Mouse (Mus musculus): ENCODE data around the gene Plcl2. TPM values are rescaled to one million over a fixed set of nuclear protein-coding genes. Genes with fewer than 3 reads are reported as not detected.

Plcl2 gene
- polyA plus RNA-seq, 1 experiment from 2014 or later = 6.7 TPM

- H3K36me3 ChIP-seq (ENCODE audit: control insufficient read depth, insufficient read depth, low read length) = no peaks in the 10 kb centered on the region
- H3K27ac ChIP-seq (ENCODE audit: low read depth, low read length) = no peak overlapping the region
- no peak overlapping the region for H3K9ac ChIP-seq (ENCODE audit: low read depth, low read length)
- ATAC-seq (ENCODE audit: low FRiP score) (no peak), DNase-seq (ENCODE audit: low spot score) (no peak)
- no peak overlapping the region for H3K4me2 ChIP-seq (replicated peaks; ENCODE audit: low read depth, low read length)
- no peaks in the 10 kb centered on the region for H3K9me3 ChIP-seq (ENCODE audit: control insufficient read depth, low read length)
- 93% methylated on average over 14 of the region's 14 CpGs for WGBS
- no peaks in the 10 kb centered on the region for H3K27me3 ChIP-seq (ENCODE audit: control insufficient read depth, insufficient read depth, low read length)
- H3K4me1 ChIP-seq (replicated peaks; ENCODE audit: control insufficient read depth, insufficient read depth, low read length) = no peaks in the 10 kb centered on the region
- H3K4me3 ChIP-seq (ENCODE audit: low read depth, low read length) = no peak overlapping the region
Observed at GRCm38 (mm10) chr17:50677334-50677733, 168.1 kb downstream of the Plcl2 start.

- no peaks in the 10 kb centered on the region for H3K27me3 ChIP-seq (ENCODE audit: control insufficient read depth, insufficient read depth, low read length)
- no peak overlapping the region for H3K4me2 ChIP-seq (replicated peaks; ENCODE audit: low read depth, low read length)
- no peaks in the 10 kb centered on the region for H3K9me3 ChIP-seq (ENCODE audit: control insufficient read depth, low read length)
- H3K4me1 ChIP-seq (replicated peaks; ENCODE audit: control insufficient read depth, insufficient read depth, low read length) = no peaks in the 10 kb centered on the region
- no peak for DNase-seq (ENCODE audit: low spot score)
- WGBS = 83% methylated on average over 10 of the region's 10 CpGs
- H3K9ac ChIP-seq (ENCODE audit: low read depth, low read length) = no peak overlapping the region
- no peak overlapping the region for H3K27ac ChIP-seq (ENCODE audit: low read depth, low read length)
- H3K36me3 ChIP-seq (ENCODE audit: control insufficient read depth, insufficient read depth, low read length) = no peaks in the 10 kb centered on the region
- no peak overlapping the region for H3K4me3 ChIP-seq (ENCODE audit: low read depth, low read length)
- ATAC-seq (ENCODE audit: low FRiP score) = no peak
Observed at GRCm38 (mm10) chr17:50677978-50678712, 168.9 kb downstream of the Plcl2 start.

- no peak for DNase-seq (ENCODE audit: low spot score)
- WGBS = 77% methylated on average over 2 of the region's 2 CpGs
Observed at GRCm38 (mm10) chr17:50678748-50679147, 169.5 kb downstream of the Plcl2 start.

GRCm38 (mm10) chr17:50679613-50680534 is 170.7 kb downstream of the Plcl2 start:
- 89% methylated on average over 12 of the region's 12 CpGs for WGBS
- no peak overlapping the region for H3K9ac ChIP-seq (ENCODE audit: low read depth, low read length)
- H3K36me3 ChIP-seq (ENCODE audit: control insufficient read depth, insufficient read depth, low read length) = no peaks in the 10 kb centered on the region
- no peak overlapping the region for H3K27ac ChIP-seq (ENCODE audit: low read depth, low read length)
- no peak for DNase-seq (ENCODE audit: low spot score)
- H3K4me3 ChIP-seq (ENCODE audit: low read depth, low read length) = no peak overlapping the region
- no peak overlapping the region for H3K4me2 ChIP-seq (replicated peaks; ENCODE audit: low read depth, low read length)
- H3K9me3 ChIP-seq (ENCODE audit: control insufficient read depth, low read length) = no peaks in the 10 kb centered on the region
- H3K4me1 ChIP-seq (replicated peaks; ENCODE audit: control insufficient read depth, insufficient read depth, low read length) = no peaks in the 10 kb centered on the region
- no peaks in the 10 kb centered on the region for H3K27me3 ChIP-seq (ENCODE audit: control insufficient read depth, insufficient read depth, low read length)
- ATAC-seq (ENCODE audit: low FRiP score) = no peak

More at GRCm38 (mm10) chr17:50678748-50679147, 169.5 kb downstream of the Plcl2 start:
- Histone ChIP-seq H3K9me3 (ENCODE audit: control insufficient read depth, low read length) (no peaks in the 10 kb centered on the region), H3K4me3 (ENCODE audit: low read depth, low read length) (no peak overlapping the region), H3K27ac (ENCODE audit: low read depth, low read length) (no peak overlapping the region), H3K4me1 (replicated peaks; ENCODE audit: control insufficient read depth, insufficient read depth, low read length) (no peaks in the 10 kb centered on the region), H3K36me3 (ENCODE audit: control insufficient read depth, insufficient read depth, low read length) (no peaks in the 10 kb centered on the region), H3K4me2 (replicated peaks; ENCODE audit: low read depth, low read length) (no peak overlapping the region), H3K9ac (ENCODE audit: low read depth, low read length) (no peak overlapping the region), H3K27me3 (ENCODE audit: control insufficient read depth, insufficient read depth, low read length) (no peaks in the 10 kb centered on the region)
- ATAC-seq (ENCODE audit: low FRiP score) = no peak

GRCm38 (mm10) chr17:50682696-50683095 is 173.5 kb downstream of the Plcl2 start:
- no peak overlapping the region for H3K4me2 ChIP-seq (replicated peaks; ENCODE audit: low read depth, low read length)
- H3K36me3 ChIP-seq (ENCODE audit: control insufficient read depth, insufficient read depth, low read length) = no peaks in the 10 kb centered on the region
- ATAC-seq (ENCODE audit: low FRiP score) = no peak
- no peak for DNase-seq (ENCODE audit: low spot score)
- 86% methylated on average over 3 of the region's 3 CpGs for WGBS
- no peak overlapping the region for H3K4me3 ChIP-seq (ENCODE audit: low read depth, low read length)
- no peaks in the 10 kb centered on the region for H3K4me1 ChIP-seq (replicated peaks; ENCODE audit: control insufficient read depth, insufficient read depth, low read length)
- H3K27ac ChIP-seq (ENCODE audit: low read depth, low read length) = no peak overlapping the region
- no peaks in the 10 kb centered on the region for H3K27me3 ChIP-seq (ENCODE audit: control insufficient read depth, insufficient read depth, low read length)
- H3K9ac ChIP-seq (ENCODE audit: low read depth, low read length) = no peak overlapping the region
- no peaks in the 10 kb centered on the region for H3K9me3 ChIP-seq (ENCODE audit: control insufficient read depth, low read length)

- H3K27ac ChIP-seq (ENCODE audit: low read depth, low read length) = no peak overlapping the region
- WGBS = 70% methylated on average over 7 of the region's 7 CpGs
- H3K9me3 ChIP-seq (ENCODE audit: control insufficient read depth, low read length) = no peaks in the 10 kb centered on the region
- H3K36me3 ChIP-seq (ENCODE audit: control insufficient read depth, insufficient read depth, low read length) = no peaks in the 10 kb centered on the region
- no peak overlapping the region for H3K9ac ChIP-seq (ENCODE audit: low read depth, low read length)
- no peak overlapping the region for H3K4me3 ChIP-seq (ENCODE audit: low read depth, low read length)
- H3K27me3 ChIP-seq (ENCODE audit: control insufficient read depth, insufficient read depth, low read length) = no peaks in the 10 kb centered on the region
- ATAC-seq (ENCODE audit: low FRiP score) (no peak), DNase-seq (ENCODE audit: low spot score) (peak; percentile 8)
- H3K4me2 ChIP-seq (replicated peaks; ENCODE audit: low read depth, low read length) = no peak overlapping the region
- no peaks in the 10 kb centered on the region for H3K4me1 ChIP-seq (replicated peaks; ENCODE audit: control insufficient read depth, insufficient read depth, low read length)
Observed at GRCm38 (mm10) chr17:50684960-50685645, 175.9 kb downstream of the Plcl2 start.

- Histone ChIP-seq H3K9me3 (ENCODE audit: control insufficient read depth, low read length) (no peaks in the 10 kb centered on the region), H3K36me3 (ENCODE audit: control insufficient read depth, insufficient read depth, low read length) (no peaks in the 10 kb centered on the region), H3K27ac (ENCODE audit: low read depth, low read length) (no peak overlapping the region), H3K4me2 (replicated peaks; ENCODE audit: low read depth, low read length) (no peak overlapping the region), H3K4me1 (replicated peaks; ENCODE audit: control insufficient read depth, insufficient read depth, low read length) (no peaks in the 10 kb centered on the region), H3K4me3 (ENCODE audit: low read depth, low read length) (no peak overlapping the region), H3K27me3 (ENCODE audit: control insufficient read depth, insufficient read depth, low read length) (no peaks in the 10 kb centered on the region), H3K9ac (ENCODE audit: low read depth, low read length) (no peak overlapping the region)
- 74% methylated on average over 10 of the region's 10 CpGs for whole genome bisulfite sequencing
- ATAC-seq (ENCODE audit: low FRiP score) = no peak
- no peak for DNase-seq (ENCODE audit: low spot score)
Observed at GRCm38 (mm10) chr17:50687670-50688069, 178.5 kb downstream of the Plcl2 start.

GRCm38 (mm10) chr17:50688135-50688534 is 178.9 kb downstream of the Plcl2 start:
- no peaks in the 10 kb centered on the region for H3K27me3 ChIP-seq (ENCODE audit: control insufficient read depth, insufficient read depth, low read length)
- no peak for DNase-seq (ENCODE audit: low spot score)
- no peaks in the 10 kb centered on the region for H3K4me1 ChIP-seq (replicated peaks; ENCODE audit: control insufficient read depth, insufficient read depth, low read length)
- H3K4me2 ChIP-seq (replicated peaks; ENCODE audit: low read depth, low read length) = no peak overlapping the region
- H3K27ac ChIP-seq (ENCODE audit: low read depth, low read length) = no peak overlapping the region
- H3K9me3 ChIP-seq (ENCODE audit: control insufficient read depth, low read length) = no peaks in the 10 kb centered on the region
- H3K4me3 ChIP-seq (ENCODE audit: low read depth, low read length) = no peak overlapping the region
- no peaks in the 10 kb centered on the region for H3K36me3 ChIP-seq (ENCODE audit: control insufficient read depth, insufficient read depth, low read length)
- ATAC-seq (ENCODE audit: low FRiP score) = no peak
- 90% methylated on average over 6 of the region's 6 CpGs for WGBS
- H3K9ac ChIP-seq (ENCODE audit: low read depth, low read length) = no peak overlapping the region
